Mouse (Mus musculus): ENCODE measurements around the gene Bok. TPM values are rescaled to one million over a fixed set of nuclear protein-coding genes. Genes with fewer than 3 reads are reported as not detected.
"Not testable (repeated sequence)": the region's sequence is repeated elsewhere in the genome, so short reads cannot be mapped to it uniquely, and the experiment has no call there.

Gene Bok
- polyA plus RNA-seq (2011; ENCODE audit: insufficient read length, low read depth, missing spikeins), result 11.9 and 17.0 TPM in 2 replicates

DNA sequence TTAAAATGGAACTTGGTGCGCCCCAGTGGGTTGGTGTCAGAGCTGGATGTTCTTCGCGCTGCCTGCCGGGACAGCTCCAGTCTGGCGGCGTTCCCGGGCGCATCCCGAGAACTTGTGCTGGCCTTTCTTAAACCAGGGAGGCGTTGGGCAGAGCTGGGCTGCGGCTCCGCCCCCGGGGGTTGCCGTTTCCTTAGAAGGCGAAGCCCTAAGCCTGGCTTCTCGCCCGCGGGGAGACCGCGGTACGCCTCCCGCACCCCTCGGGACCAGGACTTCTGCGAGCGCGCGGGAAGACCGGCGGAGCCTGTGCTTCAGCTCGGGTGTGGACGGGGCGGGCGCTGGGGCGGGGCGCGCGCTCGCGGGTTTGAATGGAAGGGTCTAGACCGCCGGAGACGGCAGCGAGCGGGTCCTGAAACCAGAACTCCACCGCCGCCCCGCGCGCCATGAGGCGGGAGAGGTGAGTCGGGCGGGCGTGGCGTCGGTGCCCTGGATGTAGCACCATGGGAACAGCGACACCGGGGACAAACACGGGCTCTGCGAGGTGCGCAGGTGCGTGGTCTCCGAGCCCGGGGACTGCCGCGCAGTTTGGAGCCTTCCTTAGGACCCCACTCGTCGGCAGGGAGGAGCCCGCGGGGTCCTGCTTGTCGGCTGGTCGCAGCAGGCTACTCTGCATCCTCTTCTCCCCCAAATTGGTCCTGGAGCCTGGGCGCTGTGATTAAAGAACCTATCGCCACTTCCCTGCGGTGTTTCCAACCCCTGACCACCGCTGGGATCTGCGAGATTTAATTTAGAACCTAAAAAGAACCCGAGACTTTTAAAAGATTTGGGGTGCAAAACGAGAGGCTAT lies at the start of gene Bok:
Gene Bok (plus strand): TSS at position 260 of the 844 bp plus-strand sequence.
- peak within 1 kb of the TSS; percentile 32; the same call in 1 of the 2 replicates for H3K27ac ChIP-seq (ENCODE audit: insufficient read depth, low read length)
- TF ChIP-seq CTCF (IDR thresholded peaks at IDR 0.05; ENCODE audit: borderline replicate concordance, insufficient read depth, low read length), result no peak
- peak; percentile 54 for TF ChIP-seq POLR2A (IDR thresholded peaks at IDR 0.05; ENCODE audit: low read depth, low read length)
- peak within 1 kb of the TSS; percentile 76 for H3K4me3 ChIP-seq (ENCODE audit: insufficient read depth, low read length)
- peaks cover 6% of the 10 kb centered on the region; the same call in 1 of the 2 replicates for H3K4me1 ChIP-seq (ENCODE audit: control insufficient read depth, insufficient read depth, low read length)

DNA sequence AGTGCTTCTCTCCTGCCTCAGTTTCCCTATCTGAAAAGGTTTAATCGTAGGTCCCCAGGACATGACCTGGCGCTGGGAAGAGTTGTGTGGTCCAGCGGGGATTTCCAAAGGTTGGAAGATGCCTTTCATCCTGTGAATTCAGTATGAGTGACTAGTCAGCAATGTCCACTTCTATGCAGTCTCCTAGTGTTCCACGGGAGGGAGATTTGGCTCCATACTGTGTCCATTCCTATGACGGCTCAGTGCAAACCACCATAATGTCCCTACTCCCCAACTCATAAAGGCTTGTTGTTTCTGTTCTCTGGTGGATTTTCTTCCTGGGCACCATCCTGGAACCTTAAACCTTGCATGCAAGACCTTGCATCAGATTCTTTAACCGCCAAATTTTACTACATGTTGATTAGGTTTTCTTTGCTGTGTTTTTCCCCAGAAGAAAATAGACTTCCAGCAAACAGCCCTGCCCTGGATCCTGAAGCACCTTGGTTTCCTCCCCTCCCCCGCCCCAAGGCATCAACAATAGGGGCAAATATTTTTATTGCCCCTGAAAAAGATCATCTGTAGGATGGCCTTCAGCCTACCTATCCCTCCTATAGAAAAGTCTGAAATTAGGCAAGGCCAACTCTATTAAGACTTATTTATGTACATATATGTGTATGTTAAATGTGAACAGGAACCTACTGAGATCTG lies 49.1 kb upstream of the Bok start:
- H3K27ac ChIP-seq (ENCODE audit: insufficient read depth, low read length), result peak overlapping the region; percentile 55
- no peaks in the 10 kb centered on the region; the same call in none of the 2 replicates for H3K4me1 ChIP-seq (ENCODE audit: control insufficient read depth, insufficient read depth, low read length)
- peak overlapping the region; percentile 32 for H3K4me3 ChIP-seq (ENCODE audit: insufficient read depth, low read length)
- no peak for TF ChIP-seq CTCF (IDR thresholded peaks at IDR 0.05; ENCODE audit: borderline replicate concordance, insufficient read depth, low read length)

DNA sequence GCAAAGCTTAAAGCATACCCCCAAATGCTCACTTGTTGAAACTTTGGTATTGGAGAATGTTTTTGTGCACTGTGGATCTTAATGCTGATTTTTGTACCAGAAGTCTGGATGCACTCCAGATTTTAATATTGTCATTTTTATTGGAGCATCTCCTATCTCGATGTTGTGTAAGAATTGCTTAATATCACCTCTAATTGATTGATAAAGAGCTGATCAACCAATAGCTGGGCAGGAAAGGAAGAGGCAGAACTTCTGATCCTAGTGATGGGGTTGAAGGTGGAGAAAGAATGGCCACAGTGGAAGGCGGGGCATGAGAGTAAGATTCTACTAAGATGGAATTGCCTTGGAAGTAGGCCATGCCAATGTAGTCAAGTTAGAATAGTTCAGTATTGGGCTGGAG lies 43.5 kb upstream of the Bok start:
- H3K4me3 ChIP-seq (ENCODE audit: insufficient read depth, low read length), result no peak overlapping the region
- H3K4me1 ChIP-seq (ENCODE audit: control insufficient read depth, insufficient read depth, low read length), result no peaks in the 10 kb centered on the region
- TF ChIP-seq POLR2A (IDR thresholded peaks at IDR 0.05; ENCODE audit: low read depth, low read length) (no peak), CTCF (IDR thresholded peaks at IDR 0.05; ENCODE audit: borderline replicate concordance, insufficient read depth, low read length) (no peak)
- no peak overlapping the region for H3K27ac ChIP-seq (ENCODE audit: insufficient read depth, low read length)

DNA sequence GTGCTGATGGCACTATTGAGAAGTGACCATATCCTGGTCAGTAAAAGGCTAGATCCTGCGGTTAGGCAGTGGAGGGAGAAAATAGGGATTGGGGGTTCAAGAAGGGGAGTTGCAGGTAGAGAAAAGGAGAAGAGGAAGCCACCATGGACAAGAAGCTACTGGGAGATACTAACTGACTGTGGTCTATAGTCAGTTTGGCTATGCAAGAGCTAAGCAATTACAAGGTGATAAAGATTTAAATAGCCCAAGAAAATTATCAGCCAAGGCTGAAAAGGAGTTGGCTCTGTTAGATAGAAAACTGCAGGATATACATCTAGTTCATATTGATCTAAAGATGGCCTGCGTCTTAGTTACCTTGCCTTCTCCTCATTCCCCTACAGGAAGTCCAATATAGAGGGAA lies 42.8 kb upstream of the Bok start:
- Histone ChIP-seq H3K4me3 (ENCODE audit: insufficient read depth, low read length) (no peak overlapping the region), H3K4me1 (ENCODE audit: control insufficient read depth, insufficient read depth, low read length) (no peaks in the 10 kb centered on the region), H3K27ac (ENCODE audit: insufficient read depth, low read length) (no peak overlapping the region)
- TF ChIP-seq POLR2A (IDR thresholded peaks at IDR 0.05; ENCODE audit: low read depth, low read length) (no peak), CTCF (IDR thresholded peaks at IDR 0.05; ENCODE audit: borderline replicate concordance, insufficient read depth, low read length) (no peak)

DNA sequence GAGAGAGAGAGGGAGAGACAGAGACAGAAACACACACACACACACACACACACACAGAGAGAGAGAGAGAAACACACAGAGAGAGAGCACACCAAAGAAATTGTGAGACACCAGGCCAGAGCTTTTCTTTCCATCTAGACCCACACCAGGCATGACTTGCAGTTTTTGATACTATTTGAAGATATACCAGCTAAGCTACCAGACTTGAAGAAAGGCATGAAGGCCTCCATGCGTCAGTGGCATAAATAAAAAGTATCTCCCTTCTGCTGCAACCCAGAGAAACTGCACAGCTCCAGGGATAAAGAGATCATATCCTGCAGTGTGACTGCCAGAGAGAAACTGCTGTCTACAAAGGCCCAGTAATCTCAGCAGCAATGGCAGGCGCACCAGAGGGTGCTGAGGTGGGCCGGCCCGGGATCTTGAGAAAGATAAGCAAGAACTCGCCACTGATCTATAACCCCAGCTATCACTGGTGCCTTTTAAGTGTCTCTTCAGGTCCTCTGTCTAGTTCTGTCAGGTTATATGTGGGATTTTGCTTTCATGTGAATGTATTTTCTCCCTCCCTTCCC lies 35.8 kb upstream of the Bok start:
- Histone ChIP-seq H3K4me1 (ENCODE audit: control insufficient read depth, insufficient read depth, low read length) (no peaks in the 10 kb centered on the region), H3K27ac (ENCODE audit: insufficient read depth, low read length) (no peak overlapping the region), H3K4me3 (ENCODE audit: insufficient read depth, low read length) (no peak overlapping the region)
- TF ChIP-seq POLR2A (IDR thresholded peaks at IDR 0.05; ENCODE audit: low read depth, low read length) (no peak), CTCF (IDR thresholded peaks at IDR 0.05; ENCODE audit: borderline replicate concordance, insufficient read depth, low read length) (no peak)

DNA sequence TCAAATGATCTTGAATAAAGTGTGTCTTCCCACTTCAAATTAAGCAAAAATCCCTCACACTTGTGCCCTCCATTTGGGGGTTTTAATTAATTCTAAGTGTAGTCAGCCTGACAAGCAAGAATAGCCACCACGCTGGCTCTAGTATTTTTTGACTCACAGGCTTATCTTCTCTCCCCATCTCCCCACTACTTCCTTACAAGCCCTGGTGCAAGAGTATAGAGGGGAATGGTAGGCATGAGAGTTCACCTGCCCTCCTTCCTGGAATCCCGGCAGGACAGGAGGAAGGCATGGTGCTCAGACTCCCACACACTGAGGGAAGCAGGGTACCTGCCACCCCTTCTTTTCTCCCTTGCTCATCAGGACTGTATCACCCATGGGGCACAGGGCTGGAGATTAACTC lies 31.2 kb upstream of the Bok start:
- no peak for TF ChIP-seq POLR2A (IDR thresholded peaks at IDR 0.05; ENCODE audit: low read depth, low read length)
- no peak for TF ChIP-seq CTCF (IDR thresholded peaks at IDR 0.05; ENCODE audit: borderline replicate concordance, insufficient read depth, low read length)
- Histone ChIP-seq H3K27ac (ENCODE audit: insufficient read depth, low read length) (no peak overlapping the region), H3K4me3 (ENCODE audit: insufficient read depth, low read length) (no peak overlapping the region)

DNA sequence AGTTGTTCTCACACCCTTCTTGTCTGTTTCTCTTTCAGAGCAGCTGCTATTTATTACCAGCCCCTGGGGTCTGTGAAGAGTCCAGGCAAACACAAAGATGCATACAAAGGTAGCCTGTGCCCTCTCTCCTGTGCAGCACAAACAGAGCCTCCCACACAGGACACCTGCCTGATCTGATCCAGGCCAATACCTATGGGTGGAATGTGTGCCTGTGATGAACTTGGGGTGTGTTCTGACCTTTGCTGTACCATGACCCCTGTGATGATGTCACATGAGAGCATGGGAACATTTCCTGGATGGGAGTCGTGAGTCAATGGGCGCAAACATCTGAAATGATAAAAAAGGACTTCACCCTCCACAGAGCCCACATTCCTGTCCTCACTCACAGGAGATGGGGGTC lies 30.7 kb upstream of the Bok start:
- no peak overlapping the region for H3K27ac ChIP-seq (ENCODE audit: insufficient read depth, low read length)
- H3K4me3 ChIP-seq (ENCODE audit: insufficient read depth, low read length), result no peak overlapping the region
- TF ChIP-seq POLR2A (IDR thresholded peaks at IDR 0.05; ENCODE audit: low read depth, low read length) (no peak), CTCF (IDR thresholded peaks at IDR 0.05; ENCODE audit: borderline replicate concordance, insufficient read depth, low read length) (no peak)
- H3K4me1 ChIP-seq (ENCODE audit: control insufficient read depth, insufficient read depth, low read length), result no peaks in the 10 kb centered on the region

More for the DNA sequence above, 31.2 kb upstream of the Bok start:
- no peaks in the 10 kb centered on the region for H3K4me1 ChIP-seq (ENCODE audit: control insufficient read depth, insufficient read depth, low read length)

DNA sequence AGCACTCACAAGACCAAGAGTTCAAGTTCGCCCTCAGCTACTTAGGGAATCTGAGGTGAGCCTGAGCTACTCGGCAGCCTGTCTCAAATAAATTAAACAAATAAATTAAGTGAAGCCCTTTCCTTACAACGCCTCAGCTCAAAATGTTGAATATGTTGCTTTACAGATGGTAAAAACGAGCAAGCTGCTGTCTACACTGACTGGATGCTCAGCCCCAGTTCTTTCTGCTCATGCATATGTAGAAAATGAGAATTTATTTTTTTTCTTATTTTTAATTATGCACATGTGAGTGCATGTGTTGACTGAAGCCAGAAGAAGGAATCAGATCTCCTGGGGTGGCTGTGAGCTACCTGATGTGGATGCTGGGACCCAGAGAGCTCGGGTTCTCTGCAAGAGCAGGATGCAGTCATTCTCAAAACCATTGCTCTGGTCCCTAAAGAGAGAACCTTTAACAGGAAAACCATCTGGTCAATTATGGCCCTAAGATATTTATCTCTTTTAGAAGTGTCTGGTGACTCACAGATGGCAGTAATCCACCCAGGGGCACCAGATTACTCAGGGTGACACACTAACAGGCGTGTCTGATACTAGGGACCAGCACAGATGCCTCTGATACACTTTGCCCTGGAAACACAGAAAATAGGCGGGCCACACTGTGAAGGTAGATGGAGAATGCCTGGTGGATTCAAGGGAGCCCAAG lies 29.0 kb upstream of the Bok start:
- TF ChIP-seq POLR2A (IDR thresholded peaks at IDR 0.05; ENCODE audit: low read depth, low read length) (no peak), CTCF (IDR thresholded peaks at IDR 0.05; ENCODE audit: borderline replicate concordance, insufficient read depth, low read length) (no peak)

DNA sequence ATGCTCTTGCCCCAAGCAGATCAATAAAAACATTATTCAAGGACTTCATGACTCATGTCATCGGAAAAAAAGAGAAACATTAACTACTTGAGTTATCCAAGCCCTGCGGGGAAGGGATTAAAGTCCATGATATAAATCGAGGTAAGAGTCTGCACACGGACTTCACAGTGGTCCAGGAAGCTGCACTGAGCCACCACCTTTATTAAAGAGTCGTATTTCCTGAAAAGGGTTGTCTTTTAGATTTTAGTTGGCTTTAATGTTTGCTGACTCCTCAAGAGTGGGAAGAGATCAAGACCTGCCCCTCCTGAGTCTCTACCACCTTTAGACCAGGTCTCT lies 28.5 kb upstream of the Bok start:
- Histone ChIP-seq H3K4me1 (ENCODE audit: control insufficient read depth, insufficient read depth, low read length) (no peaks in the 10 kb centered on the region), H3K27ac (ENCODE audit: insufficient read depth, low read length) (no peak overlapping the region), H3K4me3 (ENCODE audit: insufficient read depth, low read length) (no peak overlapping the region)
- no peak for TF ChIP-seq POLR2A (IDR thresholded peaks at IDR 0.05; ENCODE audit: low read depth, low read length)
- no peak for TF ChIP-seq CTCF (IDR thresholded peaks at IDR 0.05; ENCODE audit: borderline replicate concordance, insufficient read depth, low read length)

More for the DNA sequence above, 29.0 kb upstream of the Bok start:
- H3K4me1 ChIP-seq (ENCODE audit: control insufficient read depth, insufficient read depth, low read length), result no peaks in the 10 kb centered on the region
- no peak overlapping the region for H3K27ac ChIP-seq (ENCODE audit: insufficient read depth, low read length)
- no peak overlapping the region for H3K4me3 ChIP-seq (ENCODE audit: insufficient read depth, low read length)

DNA sequence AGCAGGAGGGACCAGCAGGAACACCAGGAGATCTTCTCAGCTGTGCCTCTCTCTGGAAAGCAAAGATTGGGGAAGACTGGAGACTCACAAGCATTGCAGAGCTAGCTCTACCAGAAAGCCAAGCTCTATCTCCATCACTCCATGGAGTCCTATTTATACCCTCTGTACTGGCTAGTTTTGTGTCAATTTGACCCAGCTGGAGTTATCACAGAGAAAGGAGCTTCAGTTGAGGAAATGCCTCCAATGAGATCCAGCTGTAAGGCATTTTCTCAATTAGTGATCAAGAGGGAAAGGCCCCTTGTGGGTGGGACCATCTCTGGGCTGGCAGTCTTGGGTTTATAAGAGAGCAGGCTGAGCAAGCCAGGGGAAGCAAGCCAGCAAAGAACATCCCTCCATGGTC lies 26.9 kb upstream of the Bok start, which contains the start of gene Stk25:
Gene Stk25 (minus strand): TSS at position 101 of the 400 bp plus-strand sequence.
- not testable (repeated sequence) for H3K4me1 ChIP-seq (ENCODE audit: control insufficient read depth, insufficient read depth, low read length); H3K4me3 ChIP-seq (ENCODE audit: insufficient read depth, low read length); H3K27ac ChIP-seq (ENCODE audit: insufficient read depth, low read length)
